Mouse (Mus musculus) forebrain, embryonic 16.5 days (tissue): ENCODE data around the gene Gnb2. TPM values are rescaled to one million over a fixed set of nuclear protein-coding genes. Genes with fewer than 3 reads are reported as not detected.

Experiments
- ATAC-seq: fragments of 200-750 bp; cut with Nextera tagmentation; 2 replicates; pipeline ENCODE4 v1.8.0; 2017; ENCODE audit warnings: mild to moderate bottlenecking, moderate library complexity
- H3K27ac ChIP-seq: fragments of 300-500 bp; sonication (generic); 2 replicates; pipeline ENCODE4 v1.5.1; 2014; ENCODE audit warnings: low read length, control low read depth
- H3K27me3 ChIP-seq: fragments of 300-500 bp; sonication (generic); replicated peaks from 2 replicates; pipeline ENCODE4 v1.6.1; 2014; ENCODE audit warnings: low read length; ENCODE audit not compliant: control insufficient read depth, insufficient read depth
- H3K36me3 ChIP-seq: fragments of 300-500 bp; sonication (generic); 2 replicates; pipeline ENCODE4 v1.6.1; 2014; ENCODE audit not compliant: control insufficient read depth, insufficient read depth
- H3K4me1 ChIP-seq: fragments of 300-500 bp; sonication (generic); replicated peaks from 2 replicates; pipeline ENCODE4 v1.6.1; 2014; ENCODE audit warnings: low read length; ENCODE audit not compliant: control insufficient read depth, insufficient read depth
- H3K4me2 ChIP-seq: fragments of 300-500 bp; sonication (generic); 2 replicates; pipeline ENCODE4 v1.6.1; 2014; ENCODE audit warnings: mild to moderate bottlenecking, low read length, control low read depth
- H3K4me3 ChIP-seq: fragments of 300-500 bp; sonication (generic); replicated peaks from 2 replicates; pipeline ENCODE4 v1.5.1; 2014; ENCODE audit warnings: mild to moderate bottlenecking, low read length, control low read depth
- H3K9ac ChIP-seq: fragments of 300-500 bp; sonication (generic); replicated peaks from 2 replicates; pipeline ENCODE4 v1.6.1; 2014; ENCODE audit warnings: low read depth, low read length, control low read depth
- H3K9me3 ChIP-seq: fragments of 300-500 bp; sonication (generic); 2 replicates; pipeline ENCODE4 v1.6.1; 2016; ENCODE audit warnings: low read length; ENCODE audit not compliant: control insufficient read depth
- WGBS: fragments of 180-500 bp; shearing (Covaris S2); extraction: QIAGEN DNeasy Blood & Tissue Kit; methylation state at CpG from one replicate; pipeline ENCODE4 v1.1.7; 2014; 5-methylcytosine and 5-hydroxymethylcytosine counted together
- polyA plus RNA-seq: library from polyadenylated mRNA; unstranded; fragments of >200 nt; fragmentation: Nextera tagmentation; extraction: Ambion mirVana; gene quantifications from 2 replicates; pipeline ENCODE4 v1.2.1, GENCODE M21; 2015

Gnb2 gene
- polyA plus RNA-seq, 1 experiment from 2014 or later, result 517 TPM

DNA sequence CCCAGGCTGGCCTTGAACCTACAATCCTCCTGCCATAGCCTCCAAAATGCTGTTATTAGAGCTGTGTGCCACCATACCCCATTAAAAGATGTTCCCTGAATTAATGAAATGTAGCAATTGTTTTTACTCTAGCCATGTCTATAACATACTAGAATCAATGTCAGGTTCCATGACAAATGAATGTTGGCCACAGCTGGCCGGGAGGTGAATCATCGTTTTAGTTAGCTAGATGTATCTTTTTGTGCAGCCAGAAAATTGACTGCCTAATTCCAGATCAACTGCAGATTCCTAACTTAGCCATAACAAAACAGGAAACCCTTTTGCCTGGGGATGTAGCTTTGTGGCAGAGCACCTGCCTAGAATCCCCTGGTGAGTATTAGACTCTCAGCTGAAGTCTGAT lies 16.5 kb upstream of the Gnb2 start:
- Histone ChIP-seq H3K4me1 (peaks cover 8% of the 10 kb centered on the region), H3K4me3 (no peak overlapping the region), H3K9me3 (no peaks in the 10 kb centered on the region), H3K9ac (no peak overlapping the region), H3K27ac (no peak overlapping the region), H3K4me2 (no peak overlapping the region), H3K27me3 (no peaks in the 10 kb centered on the region), H3K36me3 (no peaks in the 10 kb centered on the region)
- ATAC-seq, result no peak
- WGBS, result 87% methylated on average over 2 of the region's 2 CpGs

DNA sequence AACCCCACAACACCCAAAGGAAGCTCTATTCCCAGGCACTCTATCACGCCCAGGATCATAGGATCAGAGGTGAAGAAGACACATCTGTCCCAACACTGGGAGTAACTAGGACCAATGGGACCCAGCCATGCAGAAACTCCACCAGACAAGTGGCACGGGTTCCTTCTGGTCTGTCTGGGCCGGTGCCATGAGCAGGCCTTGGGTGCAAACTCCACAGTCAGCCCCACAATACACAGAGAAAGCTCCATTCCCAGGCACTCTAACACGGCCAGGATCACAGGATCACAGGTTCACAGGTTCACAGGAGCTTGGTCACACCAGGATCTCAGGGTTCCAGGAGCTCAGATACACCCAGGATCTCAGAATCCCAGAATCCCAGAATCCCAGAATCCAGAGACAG lies 12.3 kb upstream of the Gnb2 start:
- WGBS, result 75% methylated on average over 4 of the region's 4 CpGs
- Histone ChIP-seq H3K36me3 (no peaks in the 10 kb centered on the region), H3K27ac (no peak overlapping the region), H3K4me1 (no peaks in the 10 kb centered on the region), H3K4me3 (no peak overlapping the region), H3K4me2 (no peak overlapping the region), H3K9me3 (no peaks in the 10 kb centered on the region), H3K9ac (no peak overlapping the region), H3K27me3 (no peaks in the 10 kb centered on the region)
- no peak for ATAC-seq

DNA sequence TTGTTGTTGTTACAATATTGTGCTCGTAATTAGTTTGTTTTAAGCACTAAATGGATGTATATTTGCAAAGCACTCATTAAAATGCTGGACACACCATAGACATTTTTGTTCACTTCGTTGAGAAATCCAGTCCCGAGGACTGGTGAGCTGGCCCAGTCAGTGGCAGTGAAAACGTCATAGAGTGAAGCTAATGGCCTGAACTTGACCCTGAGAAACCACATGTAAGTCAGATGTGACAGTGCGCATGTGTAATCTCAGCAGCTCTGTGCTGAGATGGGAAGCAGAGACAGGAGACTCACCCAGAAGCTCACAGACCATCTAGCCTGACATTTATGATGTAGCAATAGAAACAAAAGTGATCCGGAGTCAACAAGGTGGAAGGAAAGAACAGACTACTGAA lies 11.6 kb upstream of the Gnb2 start:
- no peak for ATAC-seq
- Histone ChIP-seq H3K4me3 (no peak overlapping the region), H3K9me3 (no peaks in the 10 kb centered on the region), H3K9ac (no peak overlapping the region), H3K36me3 (no peaks in the 10 kb centered on the region), H3K27me3 (no peaks in the 10 kb centered on the region), H3K4me1 (no peaks in the 10 kb centered on the region; the same call in 1 of the 2 replicates), H3K27ac (no peak overlapping the region), H3K4me2 (no peak overlapping the region)
- 64% methylated on average over 6 of the region's 6 CpGs for WGBS

DNA sequence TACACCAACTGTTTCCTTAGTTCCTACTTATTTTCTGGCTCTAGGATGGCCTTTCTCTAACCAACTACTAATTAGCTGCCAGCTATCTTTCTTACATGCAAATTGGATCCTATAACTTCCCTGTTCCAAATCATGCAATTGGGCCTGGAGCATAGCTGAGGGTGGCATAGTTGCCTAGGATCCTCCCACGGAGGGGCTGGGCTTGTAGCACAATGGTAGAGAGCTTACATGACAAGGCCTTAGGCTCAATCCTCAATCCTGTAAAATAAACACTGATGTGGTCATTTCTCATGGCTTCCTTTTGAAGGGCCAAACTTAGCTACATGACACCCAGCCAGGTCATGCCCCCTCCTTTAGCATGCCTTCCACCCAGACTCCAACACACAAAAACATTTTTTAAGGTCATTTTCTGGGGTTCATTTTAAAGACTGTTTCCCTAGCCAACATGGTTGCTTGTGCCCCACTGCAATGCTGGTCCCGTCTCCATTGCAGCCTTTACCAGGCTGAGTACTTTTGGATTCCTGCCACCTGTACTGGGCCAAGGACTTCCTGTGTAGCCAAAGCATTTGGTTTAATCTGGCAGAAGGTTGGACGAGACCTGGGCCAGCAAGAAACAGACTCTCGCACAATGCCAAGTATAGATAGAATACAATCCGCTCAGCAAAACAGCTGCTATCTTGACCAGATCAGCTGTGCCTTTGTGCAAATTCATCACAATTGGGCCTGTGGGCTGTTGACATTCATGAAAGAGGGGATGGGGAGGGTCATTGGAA lies 8.6 kb upstream of the Gnb2 start:
- H3K4me3 ChIP-seq, result no peak overlapping the region
- no peaks in the 10 kb centered on the region for H3K36me3 ChIP-seq
- no peak overlapping the region for H3K9ac ChIP-seq
- WGBS, result 55% methylated on average over 5 of the region's 5 CpGs
- peaks cover 9% of the 10 kb centered on the region for H3K4me1 ChIP-seq
- H3K9me3 ChIP-seq, result no peaks in the 10 kb centered on the region
- H3K27ac ChIP-seq, result peak overlapping the region; percentile 54
- peak; percentile 50; the same call in 1 of the 2 replicates for ATAC-seq
- H3K27me3 ChIP-seq, result no peaks in the 10 kb centered on the region
- H3K4me2 ChIP-seq, result no peak overlapping the region

DNA sequence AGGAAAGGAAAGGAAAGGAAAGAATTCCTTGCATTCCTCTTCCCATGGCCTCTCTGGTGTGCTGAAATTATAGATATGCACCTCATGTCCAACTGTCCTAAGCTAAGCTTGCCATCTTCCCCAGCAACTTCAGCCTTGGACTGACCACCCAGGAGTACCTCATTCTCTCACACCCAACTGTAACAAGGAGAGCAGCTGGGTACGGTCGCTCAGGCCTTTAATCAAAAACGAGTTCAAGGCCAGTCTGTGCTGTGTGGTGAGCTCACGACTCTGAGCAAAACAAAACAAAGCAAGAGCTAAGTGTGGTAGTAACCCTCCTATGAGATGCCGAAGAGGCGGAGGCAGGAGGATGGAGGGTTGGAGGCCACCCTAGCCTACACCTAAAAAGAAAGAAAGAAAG lies 7.7 kb upstream of the Gnb2 start:
- ATAC-seq, result no peak
- Histone ChIP-seq H3K9me3 (no peaks in the 10 kb centered on the region), H3K4me1 (peaks cover 9% of the 10 kb centered on the region), H3K4me2 (no peak overlapping the region), H3K36me3 (no peaks in the 10 kb centered on the region), H3K27me3 (no peaks in the 10 kb centered on the region), H3K4me3 (no peak overlapping the region), H3K27ac (no peak overlapping the region), H3K9ac (no peak overlapping the region)
- WGBS, result 70% methylated on average over 6 of the region's 6 CpGs

DNA sequence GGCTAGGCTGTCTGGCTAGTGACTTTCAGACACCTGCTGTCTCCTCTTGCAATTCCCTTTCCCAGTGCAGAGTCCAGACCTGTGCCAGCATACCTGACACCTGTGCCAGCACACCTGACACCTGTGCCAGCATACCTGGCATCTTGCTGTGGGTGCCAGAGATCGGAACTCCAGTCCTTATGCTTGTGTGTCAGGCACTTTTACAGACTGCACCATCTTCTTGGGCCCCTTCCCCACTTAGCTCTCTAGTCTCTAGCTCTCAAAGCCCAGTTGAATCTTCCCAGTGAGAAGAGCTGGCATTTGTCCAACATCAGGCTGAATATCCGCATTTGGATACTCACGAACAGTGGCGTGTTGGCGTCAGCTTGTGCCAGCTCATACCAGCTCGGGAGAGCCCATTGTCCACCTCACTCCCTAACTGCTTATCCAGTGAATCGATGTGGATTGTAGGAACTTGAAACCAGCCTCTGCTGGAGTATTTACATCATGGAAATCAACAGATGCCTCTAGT lies 6.0 kb upstream of the Gnb2 start:
- Histone ChIP-seq H3K27ac (peak overlapping the region; percentile 5), H3K9ac (no peak overlapping the region), H3K4me2 (no peak overlapping the region), H3K4me3 (no peak overlapping the region), H3K9me3 (no peaks in the 10 kb centered on the region), H3K4me1 (peaks cover 9% of the 10 kb centered on the region), H3K27me3 (no peaks in the 10 kb centered on the region), H3K36me3 (no peaks in the 10 kb centered on the region)
- ATAC-seq, result peak; percentile 68
- 23% methylated on average over 7 of the region's 7 CpGs for WGBS

DNA sequence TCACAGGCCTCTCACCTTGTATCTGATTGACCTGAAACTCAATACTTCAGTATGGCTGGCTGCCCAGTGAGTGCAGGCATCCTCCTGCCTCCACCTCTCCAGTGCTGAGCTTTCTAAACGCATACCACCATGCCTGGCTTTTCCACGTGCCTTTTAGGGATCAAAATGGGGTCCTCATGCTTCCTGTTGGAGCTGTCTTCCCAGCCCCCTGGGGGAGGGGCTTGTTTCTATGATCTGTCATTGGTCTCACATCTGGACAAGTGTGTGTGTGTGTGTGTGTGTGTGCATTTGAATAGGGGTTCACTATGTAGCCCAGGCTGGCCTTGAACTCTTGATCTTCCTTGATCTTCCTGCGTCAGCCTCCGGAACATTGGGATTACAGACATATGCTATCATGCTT lies 4.2 kb upstream of the Gnb2 start:
- Histone ChIP-seq H3K9me3 (no peaks in the 10 kb centered on the region), H3K9ac (no peak overlapping the region), H3K4me1 (peaks cover 9% of the 10 kb centered on the region), H3K4me3 (no peak overlapping the region), H3K4me2 (no peak overlapping the region), H3K27me3 (no peaks in the 10 kb centered on the region), H3K27ac (no peak overlapping the region), H3K36me3 (no peaks in the 10 kb centered on the region)
- no peak for ATAC-seq
- WGBS, result 51% methylated on average over 4 of the region's 4 CpGs

DNA sequence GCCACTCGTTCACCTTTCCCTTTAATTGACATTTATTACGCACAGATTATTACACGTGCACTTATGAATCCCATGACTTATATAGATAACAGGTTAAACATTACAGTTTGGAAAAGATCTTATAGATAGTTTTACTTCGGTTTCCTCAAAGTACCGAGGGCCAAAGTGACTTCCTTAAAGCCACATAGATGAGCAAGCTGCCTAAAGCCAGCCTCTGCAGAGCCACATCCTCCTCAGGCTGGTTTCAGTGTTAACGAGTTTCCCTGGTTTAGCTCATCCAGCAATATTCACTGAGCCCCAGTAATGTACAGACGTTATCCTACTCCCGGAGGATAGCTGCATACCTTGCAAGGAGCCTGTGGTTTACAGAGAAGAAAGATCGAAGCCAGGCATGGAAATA lies 2.0 kb upstream of the Gnb2 start:
- no peaks in the 10 kb centered on the region for H3K36me3 ChIP-seq
- WGBS, result 83% methylated on average over 9 of the region's 9 CpGs
- no peaks in the 10 kb centered on the region for H3K27me3 ChIP-seq
- no peak for ATAC-seq
- H3K4me1 ChIP-seq, result peaks cover 12% of the 10 kb centered on the region
- no peak overlapping the region for H3K9ac ChIP-seq
- H3K4me2 ChIP-seq, result no peak overlapping the region
- H3K27ac ChIP-seq, result no peak overlapping the region
- no peaks in the 10 kb centered on the region for H3K9me3 ChIP-seq
- H3K4me3 ChIP-seq, result no peak overlapping the region

DNA sequence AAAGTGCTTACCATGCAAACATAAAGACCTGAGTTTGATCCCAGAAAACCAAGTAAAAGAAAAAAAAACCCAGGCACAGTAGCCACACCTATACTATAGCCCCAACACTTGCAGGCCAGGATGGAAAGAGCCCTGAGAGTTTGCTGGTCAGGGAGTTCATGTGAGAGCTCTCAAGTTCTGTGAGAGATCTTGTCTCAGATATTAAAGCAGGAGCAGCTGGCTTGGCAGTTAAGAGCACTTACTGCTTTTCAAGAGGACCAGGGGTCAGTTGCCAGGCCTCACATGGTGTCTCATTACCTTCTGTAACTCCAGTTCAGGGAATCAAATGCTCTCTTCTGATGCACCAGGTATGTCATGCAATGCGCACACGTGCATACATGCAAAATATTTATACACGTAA lies 1.5 kb upstream of the Gnb2 start:
- H3K36me3 ChIP-seq, result no peaks in the 10 kb centered on the region
- no peaks in the 10 kb centered on the region for H3K27me3 ChIP-seq
- H3K4me2 ChIP-seq, result no peak overlapping the region
- H3K27ac ChIP-seq, result no peak overlapping the region
- peaks cover 16% of the 10 kb centered on the region for H3K4me1 ChIP-seq
- H3K9me3 ChIP-seq, result no peaks in the 10 kb centered on the region
- no peak overlapping the region for H3K9ac ChIP-seq
- 93% methylated on average over 3 of the region's 3 CpGs for WGBS
- H3K4me3 ChIP-seq, result no peak overlapping the region
- ATAC-seq, result no peak

DNA sequence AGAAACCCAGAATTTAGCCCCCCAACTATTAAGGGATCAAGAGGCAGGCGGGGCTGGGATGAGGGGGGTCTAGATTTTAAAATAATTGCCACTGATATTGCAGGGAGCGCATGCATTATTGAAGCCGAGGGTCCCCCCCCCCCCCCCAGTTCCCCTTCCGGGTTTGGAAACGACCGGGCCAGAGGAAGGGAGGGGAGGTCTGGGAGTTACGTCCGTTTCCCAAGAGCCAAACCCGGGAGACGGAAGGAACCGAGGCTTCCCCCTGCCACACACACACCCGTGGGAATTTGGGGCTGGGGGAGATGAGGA lies 548 bp downstream of the Gnb2 start:
- H3K27me3 ChIP-seq, result no peaks in the 10 kb centered on the region
- peaks cover 15% of the 10 kb centered on the region for H3K4me1 ChIP-seq
- H3K36me3 ChIP-seq, result peaks cover 17% of the 10 kb centered on the region
- ATAC-seq, result no peak; the same call in 1 of the 2 replicates
- H3K9me3 ChIP-seq, result no peaks in the 10 kb centered on the region
- H3K9ac ChIP-seq, result peak overlapping the region; percentile 92
- peak overlapping the region; percentile 90 for H3K4me2 ChIP-seq
- H3K4me3 ChIP-seq, result peak overlapping the region; percentile 81
- peak overlapping the region; percentile 97 for H3K27ac ChIP-seq
- 0% methylated on average over 11 of the region's 12 CpGs for WGBS
